Mouse (Mus musculus) spleen, adult 2 months (tissue): ENCODE results near the gene Tgif2.

Experiments
- CTCF ChIP-seq: fragments of 200-500 bp; IDR thresholded peaks from 2 replicates; pipeline ENCODE4 v1.5.1; 2011; ENCODE audit warnings: mild to moderate bottlenecking, inconsistent platforms; ENCODE audit not compliant: insufficient read depth, insufficient read length, insufficient replicate concordance; ENCODE audit errors: extremely low read depth
- POLR2A ChIP-seq: fragments of 200-500 bp; IDR thresholded peaks from 2 replicates; pipeline ENCODE4 v1.6.1; 2011; ENCODE audit warnings: low read depth, low read length, inconsistent platforms

DNA sequence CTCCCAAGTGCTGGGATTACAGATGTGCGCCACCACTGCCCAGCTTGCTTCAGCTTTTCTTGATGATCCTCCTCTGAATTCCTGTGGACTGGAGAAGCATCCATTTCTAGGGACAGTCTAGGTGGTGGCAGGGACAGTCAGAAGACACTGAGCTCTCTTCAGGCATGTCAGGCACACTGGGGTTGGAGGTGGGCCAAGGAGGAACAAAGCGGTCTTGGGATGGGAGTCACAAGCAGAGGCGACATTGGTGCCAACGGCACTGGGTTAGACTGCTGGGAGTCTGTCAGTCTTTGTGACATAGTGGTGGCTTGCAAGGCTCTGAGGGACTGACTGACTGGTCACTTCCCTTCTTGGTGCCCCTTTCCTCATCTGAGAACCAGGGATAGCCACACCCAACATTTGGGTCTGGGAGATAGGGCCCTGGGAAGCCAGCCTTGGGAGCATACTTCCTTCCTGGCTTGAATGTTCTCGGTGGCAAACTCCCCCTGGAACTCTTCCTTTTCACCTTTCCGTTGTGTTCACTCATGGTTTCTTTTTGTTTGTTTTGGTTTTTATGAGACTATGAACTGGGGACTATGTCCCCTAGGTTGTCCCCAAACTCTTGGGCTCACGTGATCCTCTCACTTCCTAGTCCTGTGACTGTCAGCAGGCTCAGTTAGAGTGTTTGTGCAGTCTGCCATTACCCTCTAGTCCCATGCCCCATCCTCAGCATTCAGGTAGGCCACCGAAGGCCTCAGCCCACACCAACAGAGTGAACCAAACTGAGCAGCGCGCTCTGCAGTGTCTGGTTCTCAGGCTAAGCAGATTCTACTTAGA lies 44.8 kb downstream of the Tgif2 start:
- TF ChIP-seq CTCF (no peak), POLR2A (no peak)
